Mouse (Mus musculus): ENCODE results near the gene Zfp169. TPM values are rescaled to one million over a fixed set of nuclear protein-coding genes. Genes with fewer than 3 reads are reported as not detected.
A peak's percentile ranks its signal among the peaks of the same experiment; 100 is the strongest.

Gene Zfp169
- total RNA-seq, 1 experiment from 2014 or later, result 12.2 TPM

DNA sequence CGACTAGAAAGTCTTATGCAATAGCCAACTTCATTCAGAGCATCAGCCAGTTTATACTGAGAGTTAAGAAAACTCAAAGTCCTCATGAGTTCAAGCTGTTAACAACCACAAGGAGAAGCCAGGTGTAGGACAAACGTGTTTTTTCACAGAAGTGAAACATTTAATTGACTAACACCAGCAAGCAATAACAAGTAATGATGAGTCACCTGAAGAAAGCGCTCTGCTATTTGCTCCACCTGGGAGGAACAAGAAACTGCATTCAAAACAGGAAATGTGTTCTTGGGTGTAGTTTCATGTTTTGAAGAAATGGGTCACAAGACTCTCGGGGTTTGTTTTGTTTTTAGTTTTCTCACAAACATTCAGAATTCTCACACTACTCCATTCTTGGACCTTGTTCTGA lies 2.6 kb upstream of the Zfp169 start:
- no peak for DNase-seq

GRCm38 (mm10) chr13:48508661-48509060 lies 4.6 kb downstream of the Zfp169 start:
- no peak for DNase-seq

- no peak for DNase-seq
Measured at GRCm38 (mm10) chr13:48502422-48502821, 10.8 kb downstream of the Zfp169 start.

DNA sequence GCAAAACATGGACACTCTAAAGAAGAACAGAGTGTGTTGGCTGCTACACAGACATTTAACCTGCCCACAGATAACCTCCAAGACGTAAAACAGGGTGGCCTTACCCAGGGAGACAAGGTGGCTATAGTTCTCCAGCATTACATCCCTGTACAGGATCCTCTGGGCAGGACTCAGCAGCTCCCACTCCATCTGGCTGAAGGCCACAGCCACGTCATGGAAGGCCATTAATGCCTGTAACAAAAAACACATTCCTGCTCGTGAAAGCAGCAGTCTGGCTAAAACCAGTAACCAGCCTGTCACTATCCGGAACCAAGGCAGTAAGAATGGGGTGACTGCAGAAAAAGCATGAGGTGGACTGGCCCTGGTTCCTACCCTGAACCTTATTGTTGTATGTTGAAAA lies 14.6 kb downstream of the Zfp169 start:
- DNase-seq, result peak; percentile 42

- peak; percentile 65 for DNase-seq
Measured at GRCm38 (mm10) chr13:48497693-48498221, 15.5 kb downstream of the Zfp169 start.

DNA sequence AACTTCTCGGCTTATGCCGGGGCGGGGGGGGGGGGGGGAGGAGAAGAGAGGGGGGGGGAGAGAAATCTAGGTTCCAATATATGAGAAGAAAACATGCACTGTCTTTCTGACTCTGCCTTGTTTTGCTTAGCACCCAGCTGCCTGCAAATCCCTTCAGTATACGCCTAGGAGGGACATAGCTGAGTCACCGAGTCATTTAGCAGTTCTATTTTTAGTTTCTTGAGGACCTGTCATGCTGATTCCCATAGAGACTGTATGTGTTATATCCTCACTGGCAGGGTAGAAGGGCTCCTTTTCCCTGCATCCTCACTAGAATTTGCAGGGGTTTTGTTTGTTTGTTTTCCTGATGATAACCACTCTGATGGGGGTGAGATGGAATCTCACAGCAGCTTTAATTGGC lies 20.1 kb downstream of the Zfp169 start:
- no peak for DNase-seq

- DNase-seq, result no peak
Measured at GRCm38 (mm10) chr13:48490396-48491182, 22.7 kb downstream of the Zfp169 start.

GRCm38 (mm10) chr13:48483606-48484005 lies 29.6 kb downstream of the Zfp169 start:
- DNase-seq, result no peak

GRCm38 (mm10) chr13:48468656-48469180 lies 44.5 kb downstream of the Zfp169 start:
- no peak for DNase-seq

GRCm38 (mm10) chr13:48466186-48466585 lies 47.1 kb downstream of the Zfp169 start:
- DNase-seq, result no peak

- peak; percentile 54 for DNase-seq
Measured at GRCm38 (mm10) chr13:48464170-48464569, 49.1 kb downstream of the Zfp169 start.

- no peak for DNase-seq
Measured at GRCm38 (mm10) chr13:48459280-48459679, 54.0 kb downstream of the Zfp169 start.

DNA sequence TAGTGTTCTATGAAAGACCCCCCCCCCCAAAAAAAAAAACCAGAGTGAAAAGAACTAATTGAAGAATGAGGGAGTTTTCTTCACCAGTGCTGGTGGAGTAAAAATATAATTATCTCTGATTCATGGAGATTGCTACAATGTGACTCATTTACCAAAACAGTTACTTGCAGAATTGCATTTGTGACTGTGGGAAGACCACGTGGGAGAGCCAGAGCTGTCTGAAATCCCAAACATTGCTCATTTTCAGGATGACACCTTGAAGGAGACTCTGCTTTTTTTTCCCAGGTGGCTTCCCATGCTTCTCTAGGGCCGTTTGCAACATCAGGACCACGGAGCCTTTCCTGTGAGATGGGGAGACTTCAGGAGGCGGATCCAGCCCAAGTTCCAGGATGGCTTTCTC lies 65.1 kb downstream of the Zfp169 start:
- DNase-seq, result no peak

GRCm38 (mm10) chr13:48443996-48444395 lies 69.3 kb downstream of the Zfp169 start:
- no peak for DNase-seq

DNA sequence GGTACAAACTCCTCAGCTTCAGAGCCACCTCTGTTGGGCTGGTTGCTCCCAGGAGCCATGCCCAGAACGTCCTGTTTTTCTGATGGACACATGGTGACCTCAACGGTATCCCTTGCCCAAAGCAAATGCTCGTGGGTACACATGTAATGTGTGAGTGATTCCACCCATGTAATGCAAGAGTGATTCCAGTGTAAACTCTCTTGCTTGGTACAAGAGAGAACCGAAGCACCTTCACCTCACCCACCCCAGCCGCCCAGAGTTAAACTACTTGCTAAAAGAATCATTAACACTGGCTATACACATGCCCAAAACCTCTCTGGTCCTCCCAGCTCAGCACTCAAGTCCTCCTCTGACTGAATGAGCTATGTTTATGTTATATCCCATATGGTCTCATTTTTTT lies 74.9 kb downstream of the Zfp169 start:
- DNase-seq, result no peak

Small RNA genes within 50 kb of the gene (microRNA-seq; reads per million reads assigned to microRNA genes)
- gene Gm24111 (0 reads per million in 2 experiments), gene Mirlet7a-1 (376 to 516 reads per million in 2 experiments), gene Mirlet7d (28,721 to 29,489 reads per million in 2 experiments), gene Mirlet7f-1 (0 reads per million in 2 experiments)

Other genes starting within 250 kb of the Zfp169 start
- not detected in 2 replicates for gene A830005F24Rik, start 119 bp upstream of the Zfp169 start, total RNA-seq (2021)
- 5.5 and 11.3 TPM in 2 replicates for gene Ptpdc1, start 112.2 kb upstream of the Zfp169 start, total RNA-seq (2021)
- gene Barx1, start 149.5 kb upstream of the Zfp169 start, total RNA-seq (2021), result not detected in 2 replicates